Mouse (Mus musculus) right cerebral cortex, adult 2 months (tissue): ENCODE measurements around the gene Ifit2.
"Not testable (repeated sequence)": the region's sequence is repeated elsewhere in the genome, so short reads cannot be mapped to it uniquely, and the experiment has no call there.

Experiments
- DNase-seq, 2 experiments: peaks; one replicate each; pipeline ENCODE4 v3.0.0; 2021 to 2022; ENCODE audit warnings: low spot score in 2 of 2

Ifit2 gene

GRCm38 (mm10) chr19:34596811-34597210 is 46.3 kb downstream of the Ifit2 start:
- DNase-seq, result no peak

GRCm38 (mm10) chr19:34598341-34598740 is 47.8 kb downstream of the Ifit2 start:
- peak in 1 of 2 experiments; percentile 32 for DNase-seq

DNA sequence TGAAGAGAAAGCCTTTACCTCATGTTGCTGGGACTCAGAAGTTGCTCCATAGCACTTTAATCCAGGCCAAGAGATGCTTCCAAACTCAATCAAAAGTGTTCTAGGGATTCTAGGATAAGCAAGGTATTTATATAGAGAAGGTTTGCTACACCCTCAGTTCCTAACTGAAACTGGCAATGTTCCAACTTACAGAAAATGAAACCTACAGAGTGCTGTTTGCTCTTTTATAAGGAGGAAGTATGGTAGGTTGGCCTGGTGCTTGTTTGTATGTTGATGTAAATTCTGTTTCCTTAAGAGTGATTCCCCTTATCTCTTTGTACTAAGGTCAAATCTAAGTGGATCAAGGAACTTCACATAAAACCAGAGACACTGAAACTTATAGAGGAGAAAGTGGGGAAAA is 48.8 kb downstream of the Ifit2 start:
- DNase-seq, result not testable (repeated sequence)

- not testable (repeated sequence) for DNase-seq
Observed at GRCm38 (mm10) chr19:34601888-34602287, 51.4 kb downstream of the Ifit2 start, which contains the start of gene Ifit1bl1. TSS of gene Ifit1bl1 (minus strand) at chr19:34601956.

- no peak for DNase-seq
Observed at GRCm38 (mm10) chr19:34605472-34605871, 55.0 kb downstream of the Ifit2 start.

- DNase-seq, result peak in 1 of 2 experiments; percentile 18
Observed at GRCm38 (mm10) chr19:34607237-34608051, 57.0 kb downstream of the Ifit2 start, which contains the start of gene Ifit3b. TSS of gene Ifit3b (plus strand) at chr19:34607970.

DNA sequence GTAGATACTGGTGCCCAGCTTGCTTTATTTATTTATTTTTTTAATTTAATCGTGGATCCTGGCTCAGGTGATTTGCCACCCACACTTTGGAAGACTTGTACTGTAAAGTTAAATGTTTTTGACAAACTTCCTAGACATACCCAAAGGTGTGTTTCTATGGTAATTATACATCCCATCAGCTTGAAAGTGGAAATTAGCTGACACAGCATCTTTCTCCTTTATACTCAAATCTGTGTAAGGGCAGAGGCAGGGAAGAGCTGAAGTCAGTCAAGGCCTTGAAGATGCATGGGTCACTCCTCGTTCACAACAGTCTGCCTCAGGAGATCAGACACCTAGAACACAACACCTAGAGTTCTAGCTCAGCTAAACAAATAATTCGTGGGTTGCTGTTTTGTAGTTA is 59.6 kb downstream of the Ifit2 start:
- not testable (repeated sequence) for DNase-seq

DNA sequence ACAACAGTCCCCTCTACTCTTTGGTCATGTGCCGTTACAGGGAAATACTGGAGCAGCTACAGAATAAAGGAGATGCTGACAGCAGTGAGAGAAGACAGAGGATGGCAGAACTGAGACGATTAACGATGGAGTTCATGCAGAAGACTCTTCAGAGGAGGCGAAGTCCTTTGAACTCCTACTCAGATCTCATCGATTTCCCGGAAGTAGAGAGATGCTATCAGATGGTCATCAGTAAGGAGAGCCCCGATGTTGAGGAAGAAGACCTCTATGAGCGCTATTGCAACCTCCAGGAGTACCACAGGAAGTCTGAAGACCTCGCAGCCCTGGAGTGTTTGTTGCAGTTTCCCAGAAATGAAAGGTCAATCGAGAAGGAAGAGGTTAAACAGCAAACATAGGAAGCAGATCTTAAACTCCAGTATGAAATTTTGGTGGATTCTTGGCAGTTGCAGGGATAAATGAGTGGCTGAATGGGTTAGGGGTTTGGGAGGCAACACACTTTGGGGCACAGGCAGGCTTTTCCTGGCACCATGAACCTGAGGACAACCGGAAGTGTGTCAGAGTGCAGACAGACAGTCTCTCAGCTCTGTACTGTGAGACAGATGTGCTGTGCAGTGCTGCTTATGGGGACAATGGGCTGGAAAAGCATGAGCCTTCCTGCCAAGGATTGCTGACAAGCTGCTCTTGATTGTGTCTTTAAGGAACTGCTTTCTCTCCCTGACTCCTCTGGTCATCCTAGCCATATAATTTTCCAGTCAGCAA is 61.9 kb downstream of the Ifit2 start:
- not testable (repeated sequence) for DNase-seq

- no peak for DNase-seq
Observed at GRCm38 (mm10) chr19:34620871-34621270, 70.4 kb downstream of the Ifit2 start.

DNA sequence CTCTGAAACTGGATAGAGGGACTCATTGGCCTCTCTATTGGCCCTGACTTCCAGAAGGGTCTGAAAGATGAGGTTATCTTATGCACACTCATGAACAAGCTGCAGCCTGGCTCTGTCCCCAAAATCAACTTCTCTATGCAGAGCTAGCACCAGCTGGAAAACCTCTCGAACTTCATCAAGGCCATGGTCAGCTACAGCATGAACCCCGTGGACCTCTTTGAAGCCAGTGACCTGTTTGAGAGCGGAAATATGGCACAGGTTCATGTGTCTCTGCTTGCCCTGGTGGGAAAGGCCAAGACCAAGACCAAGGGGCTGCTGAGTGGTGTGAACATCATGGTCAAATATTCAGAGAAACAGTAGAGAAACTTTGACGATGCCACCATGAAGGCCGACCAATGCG is 73.3 kb downstream of the Ifit2 start:
- no peak for DNase-seq

- DNase-seq, result no peak
Observed at GRCm38 (mm10) chr19:34624663-34625062, 74.2 kb downstream of the Ifit2 start.
